Mouse (Mus musculus) testis, adult 2 months (tissue): Measurements from ENCODE around the gene Sacm1l. TPM values are rescaled to one million over a fixed set of nuclear protein-coding genes. Genes with fewer than 3 reads are reported as not detected.

Experiments used
- H3K27ac ChIP-seq: fragments of 200-500 bp; 2 replicates; pipeline ENCODE4 v1.5.1; 2012; ENCODE audit warnings: low read depth, low read length; ENCODE audit not compliant: control insufficient read depth, insufficient read depth
- H3K27me3 ChIP-seq: fragments of 200-500 bp; 2 replicates; pipeline ENCODE4 v1.6.1; 2012; ENCODE audit warnings: mild to moderate bottlenecking, low read length, moderate library complexity; ENCODE audit not compliant: control insufficient read depth, insufficient read depth
- H3K36me3 ChIP-seq: fragments of 200-500 bp; 2 replicates; pipeline ENCODE4 v1.6.1; 2012; ENCODE audit warnings: mild to moderate bottlenecking, low read length; ENCODE audit not compliant: control insufficient read depth, insufficient read depth
- H3K4me1 ChIP-seq: fragments of 200-500 bp; 2 replicates; pipeline ENCODE4 v1.6.1; 2012; ENCODE audit warnings: low read length; ENCODE audit not compliant: control insufficient read depth, insufficient read depth
- H3K4me3 ChIP-seq: fragments of 200-500 bp; 2 replicates; pipeline ENCODE4 v1.5.1; 2012; ENCODE audit warnings: low read depth, mild to moderate bottlenecking, low read length, moderate library complexity, mixed read lengths; ENCODE audit not compliant: control insufficient read depth
- CTCF ChIP-seq: fragments of 200-500 bp; IDR thresholded peaks from 2 replicates; pipeline ENCODE4 v1.5.1; 2012; ENCODE audit warnings: low read depth, mild to moderate bottlenecking, inconsistent platforms, low read length, moderate library complexity; ENCODE audit not compliant: control insufficient read depth, insufficient read depth, insufficient replicate concordance
- POLR2A ChIP-seq: fragments of 200-500 bp; IDR thresholded peaks from 2 replicates; pipeline ENCODE4 v1.6.1; 2012; ENCODE audit warnings: low read depth, mild to moderate bottlenecking, inconsistent platforms, low read length, moderate library complexity; ENCODE audit not compliant: control insufficient read depth
- polyA plus RNA-seq: library from polyadenylated mRNA; depleted of rRNA; stranded (reverse); fragments of >200 nt; gene quantifications from 2 replicates; pipeline ENCODE4 v1.2.3, GENCODE M21; 2012

Gene Sacm1l
- polyA plus RNA-seq, 1 experiment: 5.1 TPM

DNA sequence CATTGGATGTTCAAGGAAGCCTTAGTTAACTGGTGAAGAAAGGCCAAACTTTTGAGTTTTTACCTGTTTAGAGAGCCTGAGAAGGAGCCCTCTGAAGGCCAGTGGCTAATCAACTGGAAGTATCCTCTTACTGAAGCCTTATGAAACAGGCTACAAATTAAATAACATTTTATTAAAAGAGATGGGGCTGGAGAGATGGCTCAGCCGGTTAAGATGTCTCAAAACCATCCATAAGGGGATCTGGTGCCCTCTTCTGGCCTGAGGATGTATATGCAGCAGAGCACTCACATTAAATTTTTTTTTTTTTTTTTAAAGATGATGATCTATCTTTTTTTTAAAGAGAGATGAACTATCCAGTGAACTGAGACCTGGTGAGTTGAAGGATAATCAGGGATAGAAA is 4.5 kb upstream of the Sacm1l start:
- Histone ChIP-seq H3K4me1 (peaks cover 3% of the 10 kb centered on the region), H3K4me3 (no peak overlapping the region), H3K27me3 (no peaks in the 10 kb centered on the region), H3K27ac (no peak overlapping the region), H3K36me3 (no peaks in the 10 kb centered on the region)
- no peak for TF ChIP-seq CTCF
- no peak for TF ChIP-seq POLR2A

DNA sequence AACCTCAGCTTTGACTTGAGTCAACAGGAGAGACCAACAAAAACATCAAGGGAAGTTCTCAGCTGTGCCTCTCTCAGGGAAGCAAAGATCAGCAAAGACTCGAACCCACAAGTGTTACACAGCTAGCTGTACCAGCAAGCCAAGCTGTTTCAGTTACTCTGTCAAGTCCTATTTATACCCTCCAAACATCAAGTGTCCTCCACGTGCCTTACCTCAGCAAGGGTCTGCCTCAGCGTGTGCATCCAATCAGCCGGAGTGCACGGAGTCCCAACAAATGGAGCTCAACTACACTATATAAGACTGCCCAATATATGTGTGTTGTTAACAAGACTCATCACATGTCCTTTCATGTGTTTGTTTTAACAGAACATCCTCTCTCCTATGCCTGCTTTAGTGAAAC is 3.1 kb upstream of the Sacm1l start:
- Histone ChIP-seq H3K27me3 (no peaks in the 10 kb centered on the region), H3K4me1 (peaks cover 3% of the 10 kb centered on the region), H3K4me3 (no peak overlapping the region), H3K27ac (no peak overlapping the region), H3K36me3 (no peaks in the 10 kb centered on the region)
- TF ChIP-seq POLR2A: no peak
- TF ChIP-seq CTCF: no peak

DNA sequence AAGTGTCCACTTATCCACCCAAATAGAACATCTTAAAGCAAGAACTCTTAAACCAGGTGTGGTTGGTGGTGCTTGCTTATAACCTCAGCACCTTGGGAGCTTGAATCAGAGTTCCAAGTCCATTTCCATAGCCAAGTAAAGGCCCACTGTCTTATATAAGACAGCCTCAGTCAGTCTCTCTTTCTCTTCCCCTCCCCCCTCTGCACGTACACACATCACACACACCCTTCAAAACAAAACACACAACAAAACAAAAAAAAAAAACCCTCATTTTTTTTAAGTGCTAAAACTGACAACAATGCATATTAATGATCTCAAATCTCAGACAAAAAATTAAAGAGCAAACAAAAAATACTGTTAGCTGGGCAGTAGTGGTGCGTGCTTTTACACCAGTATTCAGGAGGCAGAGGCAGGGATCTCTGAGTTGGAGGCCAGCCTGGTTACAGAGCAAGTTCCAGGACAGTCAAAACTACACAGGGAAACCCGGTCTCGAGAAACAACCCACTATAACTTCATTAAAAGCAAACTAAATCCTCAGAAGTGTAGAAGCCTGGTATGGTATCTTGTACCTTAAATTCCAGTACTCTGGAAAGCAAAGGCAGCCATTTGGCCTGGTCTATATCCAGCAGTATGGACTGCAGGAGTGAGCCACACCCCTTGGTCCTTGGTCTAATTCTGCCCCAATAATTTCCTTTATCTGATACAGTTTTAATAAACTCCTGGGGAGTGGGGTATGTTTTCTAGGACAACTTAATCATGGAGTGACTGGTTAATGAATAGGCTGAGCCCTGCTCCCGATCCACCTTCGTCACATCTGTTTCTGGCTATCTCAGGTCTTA is 1.3 kb upstream of the Sacm1l start:
- peak overlapping the region; percentile 51 for H3K27ac ChIP-seq
- TF ChIP-seq POLR2A (no peak), CTCF (no peak)
- peaks cover 3% of the 10 kb centered on the region for H3K4me1 ChIP-seq
- peak overlapping the region; percentile 90 for H3K4me3 ChIP-seq
- no peaks in the 10 kb centered on the region for H3K27me3 ChIP-seq
- H3K36me3 ChIP-seq: no peaks in the 10 kb centered on the region

DNA sequence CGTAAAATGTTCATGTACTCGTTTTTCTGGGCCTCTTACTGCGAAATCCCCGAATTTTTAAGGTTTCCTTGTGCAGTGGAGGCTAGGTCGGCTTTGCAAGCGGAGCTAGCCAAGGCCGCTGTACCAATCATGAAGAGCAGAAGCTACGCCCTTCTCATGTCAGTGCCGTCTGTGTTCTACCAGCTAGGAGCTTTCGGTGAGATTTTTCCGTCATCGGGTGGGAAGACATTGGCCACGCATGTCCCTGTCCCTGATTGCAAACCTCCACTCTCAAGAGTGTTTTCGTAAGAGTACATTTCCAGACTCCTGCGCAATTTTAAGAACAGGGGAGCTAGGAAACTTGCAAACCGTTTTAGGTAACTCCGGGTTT is 648 bp upstream of the Sacm1l start:
- peak overlapping the region; percentile 51 for H3K27ac ChIP-seq
- H3K4me3 ChIP-seq: peak overlapping the region; percentile 90
- no peaks in the 10 kb centered on the region for H3K27me3 ChIP-seq
- H3K36me3 ChIP-seq: no peaks in the 10 kb centered on the region
- TF ChIP-seq CTCF (no peak), POLR2A (no peak)
- peaks cover 3% of the 10 kb centered on the region for H3K4me1 ChIP-seq

DNA sequence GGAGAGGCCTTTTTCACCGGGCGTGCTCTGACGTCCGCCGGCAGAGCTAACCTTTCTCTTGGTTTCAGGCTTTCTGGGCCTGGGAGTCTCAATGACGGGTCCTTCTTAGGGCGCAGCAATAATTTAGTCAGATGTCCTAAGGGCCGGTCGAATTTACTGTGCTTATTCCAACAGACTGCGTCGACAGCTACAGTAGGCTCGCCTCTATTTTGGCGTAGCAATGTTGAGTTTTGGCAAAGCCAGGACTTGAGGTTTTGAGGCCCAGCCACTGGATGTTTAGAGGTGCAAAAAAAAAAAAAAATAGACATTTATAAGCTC is 558 bp downstream of the Sacm1l start:
- H3K4me1 ChIP-seq: peaks cover 3% of the 10 kb centered on the region
- peak overlapping the region; percentile 90 for H3K4me3 ChIP-seq
- TF ChIP-seq POLR2A (no peak), CTCF (no peak)
- H3K27ac ChIP-seq: peak overlapping the region; percentile 89
- H3K27me3 ChIP-seq: no peaks in the 10 kb centered on the region
- H3K36me3 ChIP-seq: no peaks in the 10 kb centered on the region

DNA sequence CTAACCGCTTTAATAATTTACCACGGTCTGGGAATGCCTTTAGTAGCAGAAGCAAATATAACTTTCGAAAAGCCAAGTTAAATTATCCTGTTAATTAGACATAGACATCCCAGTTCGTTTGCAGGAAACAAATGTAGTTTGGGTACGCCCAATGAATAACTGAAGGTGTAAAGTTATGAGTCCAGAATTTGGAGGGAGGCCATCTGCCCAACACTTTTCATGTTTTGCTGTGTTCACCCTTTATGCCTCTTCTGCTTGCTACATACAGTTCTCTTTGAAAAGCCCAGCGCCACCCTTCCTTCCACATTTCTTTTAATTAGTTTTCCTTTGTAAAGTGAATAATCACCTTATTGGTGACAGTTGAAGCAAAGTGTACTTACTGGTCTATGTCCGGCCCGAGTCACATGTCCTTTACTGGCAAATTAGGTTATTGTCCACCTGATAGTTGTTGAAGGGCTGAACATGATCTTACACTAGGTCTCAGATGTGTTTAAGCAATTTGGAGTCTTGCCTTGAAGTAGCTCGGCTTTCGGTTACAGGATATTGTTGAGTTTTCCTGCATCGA is 1.1 kb downstream of the Sacm1l start:
- Histone ChIP-seq H3K4me1 (peaks cover 3% of the 10 kb centered on the region), H3K27ac (no peak overlapping the region), H3K36me3 (no peaks in the 10 kb centered on the region), H3K4me3 (no peak overlapping the region), H3K27me3 (no peaks in the 10 kb centered on the region)
- TF ChIP-seq POLR2A (no peak), CTCF (no peak)

DNA sequence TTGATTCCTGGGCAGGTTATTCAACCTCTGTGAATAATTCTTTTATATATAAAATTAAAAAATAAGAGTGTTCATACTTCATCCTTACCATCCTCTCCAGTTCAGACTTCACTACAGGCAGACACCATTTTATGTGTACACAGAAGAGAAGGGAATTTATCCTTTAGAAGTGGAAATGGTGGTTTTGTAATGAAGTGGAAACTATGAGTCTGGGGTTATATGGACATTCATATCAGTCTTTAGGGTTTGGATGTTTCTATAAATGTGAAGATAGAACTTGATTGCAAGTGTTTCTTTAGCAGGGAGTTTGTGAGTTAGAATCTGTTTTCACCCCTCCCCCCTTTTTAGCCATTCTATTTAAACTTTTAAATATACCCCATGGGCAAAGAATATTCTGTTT is 1.7 kb downstream of the Sacm1l start:
- Histone ChIP-seq H3K27me3 (no peaks in the 10 kb centered on the region), H3K4me3 (no peak overlapping the region), H3K36me3 (no peaks in the 10 kb centered on the region), H3K27ac (no peak overlapping the region), H3K4me1 (peaks cover 3% of the 10 kb centered on the region)
- TF ChIP-seq POLR2A (no peak), CTCF (no peak)
